Mouse (Mus musculus): ENCODE results near the gene Il6st. TPM values are rescaled to one million over a fixed set of nuclear protein-coding genes. Genes with fewer than 3 reads are reported as not detected.

Il6st gene
- polyA plus RNA-seq, 1 experiment, result 38.1 TPM

DNA sequence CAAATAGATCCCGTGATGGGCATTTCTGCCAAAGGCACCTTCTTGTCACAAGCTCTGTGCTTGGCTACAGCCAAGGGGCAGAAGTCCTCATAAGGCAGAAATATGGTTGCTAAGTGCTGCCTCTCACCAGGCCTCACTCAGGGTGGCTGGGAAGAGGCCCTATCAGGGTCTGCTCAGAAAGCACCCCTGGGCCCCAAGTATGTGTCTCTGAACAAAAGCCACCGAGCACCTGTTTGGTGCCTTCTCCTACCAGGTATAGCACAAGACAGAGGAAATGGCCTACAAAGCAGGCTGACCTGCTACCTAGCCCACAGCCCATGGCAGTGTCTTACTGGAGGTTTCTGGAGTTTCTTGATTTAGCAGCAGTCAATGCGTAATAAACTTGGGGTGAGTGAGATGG lies 59.0 kb downstream of the Il6st start:
- Histone ChIP-seq H3K27me3 (ENCODE audit: control insufficient read depth, insufficient read depth, low read length) (no peaks in the 10 kb centered on the region), H3K4me3 (ENCODE audit: control insufficient read depth, insufficient read depth, low read length) (no peak overlapping the region), H3K4me1 (replicated peaks; ENCODE audit: control insufficient read depth, insufficient read depth, low read length) (peaks cover 15% of the 10 kb centered on the region), H3K36me3 (ENCODE audit: control insufficient read depth, insufficient read depth, low read length) (no peaks in the 10 kb centered on the region), H3K27ac (ENCODE audit: control insufficient read depth, insufficient read depth, low read length) (no peak overlapping the region)
- TF ChIP-seq POLR2A (IDR thresholded peaks at IDR 0.05; ENCODE audit: control insufficient read depth, extremely low read depth, insufficient read depth, low read length, poor library complexity) (no peak), CTCF (IDR thresholded peaks at IDR 0.05; ENCODE audit: borderline replicate concordance, control insufficient read depth, extremely low read depth, insufficient read depth, low read length, poor library complexity) (no peak)
- 90% methylated on average over 3 of the region's 3 CpGs for WGBS
- DNase-seq, result no peak

DNA sequence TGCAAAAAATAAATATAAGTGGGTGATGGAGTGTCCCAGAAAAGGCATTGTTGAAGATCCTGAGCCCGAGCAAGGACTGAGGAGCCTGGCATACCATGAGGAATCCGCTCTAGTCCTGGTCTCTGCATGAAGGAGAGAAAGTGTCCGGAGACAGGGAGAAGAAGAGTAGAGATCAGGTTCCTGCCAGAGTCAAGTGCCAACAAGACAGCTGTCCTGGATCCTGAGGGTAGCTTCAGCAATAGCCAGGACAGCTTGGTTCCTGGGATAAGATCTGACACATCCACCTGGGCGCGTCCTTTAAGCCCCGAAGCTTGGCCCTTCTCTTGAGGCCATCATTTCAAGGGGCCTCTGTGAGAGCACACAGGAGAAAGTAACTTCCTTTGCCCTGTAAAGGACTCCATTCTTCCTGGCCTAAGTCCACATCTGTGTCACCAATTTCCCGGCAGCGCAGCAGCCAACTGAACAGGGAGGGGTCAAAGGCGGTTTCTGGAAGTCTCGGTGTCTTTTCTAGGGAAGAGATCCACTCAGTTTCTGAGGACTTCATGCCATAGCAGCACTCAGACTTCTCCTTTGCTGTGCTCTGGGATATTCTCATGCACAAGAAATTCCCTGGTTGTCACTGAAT lies 59.6 kb downstream of the Il6st start:
- TF ChIP-seq CTCF (IDR thresholded peaks at IDR 0.05; ENCODE audit: borderline replicate concordance, control insufficient read depth, extremely low read depth, insufficient read depth, low read length, poor library complexity) (no peak), POLR2A (IDR thresholded peaks at IDR 0.05; ENCODE audit: control insufficient read depth, extremely low read depth, insufficient read depth, low read length, poor library complexity) (no peak)
- H3K36me3 ChIP-seq (ENCODE audit: control insufficient read depth, insufficient read depth, low read length), result no peaks in the 10 kb centered on the region
- 93% methylated on average over 10 of the region's 10 CpGs for WGBS

DNA sequence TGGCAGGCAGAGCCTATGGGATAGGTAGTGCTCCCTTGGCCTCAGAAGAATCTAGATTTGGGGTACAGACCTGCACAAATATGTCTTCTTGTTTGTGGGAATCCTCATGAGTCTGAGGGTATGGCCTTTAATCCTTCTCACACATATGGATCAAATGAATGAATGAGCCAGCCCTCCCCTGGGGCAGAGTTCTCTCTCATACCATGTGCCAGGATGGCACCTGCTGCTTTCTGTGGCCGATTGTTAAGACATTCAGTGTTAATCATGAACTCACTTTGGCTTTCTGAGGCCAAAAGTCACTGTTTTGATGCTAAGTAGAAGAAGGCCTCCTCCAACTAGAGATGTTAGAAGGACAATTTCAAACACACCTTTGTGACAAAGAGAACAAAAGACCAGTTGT lies 63.3 kb downstream of the Il6st start:
- Histone ChIP-seq H3K27me3 (ENCODE audit: control insufficient read depth, insufficient read depth, low read length) (no peaks in the 10 kb centered on the region), H3K36me3 (ENCODE audit: control insufficient read depth, insufficient read depth, low read length) (no peaks in the 10 kb centered on the region), H3K27ac (ENCODE audit: control insufficient read depth, insufficient read depth, low read length) (no peak overlapping the region), H3K4me1 (replicated peaks; ENCODE audit: control insufficient read depth, insufficient read depth, low read length) (peaks cover 14% of the 10 kb centered on the region), H3K4me3 (ENCODE audit: control insufficient read depth, insufficient read depth, low read length) (no peak overlapping the region)
- no peak for DNase-seq
- 83% methylated on average over 1 of the region's 1 CpGs for WGBS
- TF ChIP-seq POLR2A (IDR thresholded peaks at IDR 0.05; ENCODE audit: control insufficient read depth, extremely low read depth, insufficient read depth, low read length, poor library complexity) (no peak), CTCF (IDR thresholded peaks at IDR 0.05; ENCODE audit: borderline replicate concordance, control insufficient read depth, extremely low read depth, insufficient read depth, low read length, poor library complexity) (no peak)

More for the DNA sequence above, 59.6 kb downstream of the Il6st start:
- Histone ChIP-seq H3K4me1 (replicated peaks; ENCODE audit: control insufficient read depth, insufficient read depth, low read length) (peaks cover 15% of the 10 kb centered on the region), H3K27me3 (ENCODE audit: control insufficient read depth, insufficient read depth, low read length) (no peaks in the 10 kb centered on the region), H3K4me3 (ENCODE audit: control insufficient read depth, insufficient read depth, low read length) (no peak overlapping the region), H3K27ac (ENCODE audit: control insufficient read depth, insufficient read depth, low read length) (no peak overlapping the region)
- no peak for DNase-seq

DNA sequence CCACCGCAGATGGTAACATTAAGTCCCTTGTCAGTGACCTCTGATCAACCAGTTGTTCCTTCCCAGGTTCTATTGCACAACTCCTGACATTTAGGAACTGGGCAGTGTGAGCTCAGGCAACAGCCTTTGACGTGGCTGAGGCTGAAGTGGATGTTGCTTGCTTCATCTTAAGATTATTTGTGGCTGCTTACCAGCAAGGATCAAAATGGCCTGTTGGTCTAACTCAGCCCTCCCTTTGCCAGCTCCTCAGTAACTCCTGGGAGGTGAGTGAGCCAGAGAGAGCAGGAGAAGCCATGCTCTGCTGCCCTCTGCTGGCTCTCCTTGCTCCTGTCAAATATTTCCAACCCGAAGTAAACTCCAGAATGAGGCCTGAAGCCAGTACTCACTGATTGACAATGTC lies 66.0 kb downstream of the Il6st start:
- peak; percentile 75 for DNase-seq
- TF ChIP-seq CTCF (IDR thresholded peaks at IDR 0.05; ENCODE audit: borderline replicate concordance, control insufficient read depth, extremely low read depth, insufficient read depth, low read length, poor library complexity), result peak; percentile 76; the same call in 1 of the 2 replicates
- no peak for TF ChIP-seq POLR2A (IDR thresholded peaks at IDR 0.05; ENCODE audit: control insufficient read depth, extremely low read depth, insufficient read depth, low read length, poor library complexity)
- Histone ChIP-seq H3K27me3 (ENCODE audit: control insufficient read depth, insufficient read depth, low read length) (no peaks in the 10 kb centered on the region), H3K36me3 (ENCODE audit: control insufficient read depth, insufficient read depth, low read length) (no peaks in the 10 kb centered on the region), H3K4me1 (replicated peaks; ENCODE audit: control insufficient read depth, insufficient read depth, low read length) (0 out of 2 replicates have a peak, but pooled peaks cover 2% of the 10 kb centered on the region), H3K4me3 (ENCODE audit: control insufficient read depth, insufficient read depth, low read length) (no peak overlapping the region), H3K27ac (ENCODE audit: control insufficient read depth, insufficient read depth, low read length) (no peak overlapping the region)
- 53% methylated on average over 3 of the region's 3 CpGs for WGBS

DNA sequence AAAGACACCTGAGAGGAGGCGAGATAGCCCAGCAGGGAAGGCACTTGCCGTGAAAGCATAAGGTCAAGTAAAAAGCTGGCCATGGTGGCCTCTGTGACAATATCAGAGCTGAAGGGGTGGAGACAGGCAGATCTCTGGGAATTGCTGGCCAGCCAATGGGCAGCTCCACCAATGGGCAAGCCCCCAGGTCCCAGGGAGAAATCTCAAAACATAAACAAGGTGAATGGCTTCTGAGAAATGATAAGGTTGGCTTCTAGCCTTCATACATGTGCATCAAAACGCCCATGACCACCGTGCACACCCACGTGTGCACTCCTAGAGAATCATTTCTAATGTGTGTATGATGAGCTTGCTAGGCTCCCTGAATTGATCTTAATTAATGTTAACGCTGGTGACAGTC lies 68.4 kb downstream of the Il6st start:
- no peak for DNase-seq
- Histone ChIP-seq H3K27me3 (ENCODE audit: control insufficient read depth, insufficient read depth, low read length) (no peaks in the 10 kb centered on the region), H3K4me1 (replicated peaks; ENCODE audit: control insufficient read depth, insufficient read depth, low read length) (0 out of 2 replicates have a peak, but pooled peaks cover 2% of the 10 kb centered on the region), H3K4me3 (ENCODE audit: control insufficient read depth, insufficient read depth, low read length) (no peak overlapping the region), H3K36me3 (ENCODE audit: control insufficient read depth, insufficient read depth, low read length) (no peaks in the 10 kb centered on the region), H3K27ac (ENCODE audit: control insufficient read depth, insufficient read depth, low read length) (no peak overlapping the region)
- TF ChIP-seq CTCF (IDR thresholded peaks at IDR 0.05; ENCODE audit: borderline replicate concordance, control insufficient read depth, extremely low read depth, insufficient read depth, low read length, poor library complexity), result no peak
- TF ChIP-seq POLR2A (IDR thresholded peaks at IDR 0.05; ENCODE audit: control insufficient read depth, extremely low read depth, insufficient read depth, low read length, poor library complexity), result no peak
- 97% methylated on average over 6 of the region's 6 CpGs for WGBS

DNA sequence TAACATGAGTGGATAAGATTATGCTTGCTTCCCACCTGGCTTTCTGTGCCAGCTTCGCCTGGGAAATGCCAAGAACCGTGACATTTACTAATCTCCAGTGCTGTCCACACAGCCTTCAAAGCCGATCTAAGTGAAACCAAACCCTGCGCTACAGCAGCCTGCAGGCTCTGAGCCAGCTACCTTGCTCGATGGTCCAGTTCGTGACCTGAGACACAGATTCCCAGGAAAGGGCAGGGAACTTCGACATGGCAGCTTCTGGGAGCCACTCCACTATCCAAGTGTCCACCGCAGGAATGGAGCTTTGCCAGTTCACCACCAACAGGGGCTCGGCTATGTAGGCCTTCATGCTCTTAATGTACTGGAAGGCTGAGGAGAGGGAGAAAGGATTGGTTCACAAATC lies 69.7 kb downstream of the Il6st start:
- TF ChIP-seq POLR2A (IDR thresholded peaks at IDR 0.05; ENCODE audit: control insufficient read depth, extremely low read depth, insufficient read depth, low read length, poor library complexity), result no peak
- no peak for TF ChIP-seq CTCF (IDR thresholded peaks at IDR 0.05; ENCODE audit: borderline replicate concordance, control insufficient read depth, extremely low read depth, insufficient read depth, low read length, poor library complexity)
- Histone ChIP-seq H3K27me3 (ENCODE audit: control insufficient read depth, insufficient read depth, low read length) (no peaks in the 10 kb centered on the region), H3K36me3 (ENCODE audit: control insufficient read depth, insufficient read depth, low read length) (no peaks in the 10 kb centered on the region), H3K27ac (ENCODE audit: control insufficient read depth, insufficient read depth, low read length) (no peak overlapping the region), H3K4me1 (replicated peaks; ENCODE audit: control insufficient read depth, insufficient read depth, low read length) (0 out of 2 replicates have a peak, but pooled peaks cover 2% of the 10 kb centered on the region), H3K4me3 (ENCODE audit: control insufficient read depth, insufficient read depth, low read length) (no peak overlapping the region)
- 92% methylated on average over 9 of the region's 9 CpGs for WGBS
- no peak for DNase-seq
